Mouse (Mus musculus) urinary bladder, postnatal 14 days (tissue): Measurements from ENCODE around the gene Pigb.
A peak's percentile ranks its signal among the peaks of the same experiment; 100 is the strongest.
"Not testable (repeated sequence)": the region's sequence is repeated elsewhere in the genome, so short reads cannot be mapped to it uniquely, and the experiment has no call there.

Experiments used
- DNase-seq: peaks from one replicate; pipeline ENCODE4 v3.0.0; 2021; ENCODE audit warnings: low spot score

Gene Pigb

DNA sequence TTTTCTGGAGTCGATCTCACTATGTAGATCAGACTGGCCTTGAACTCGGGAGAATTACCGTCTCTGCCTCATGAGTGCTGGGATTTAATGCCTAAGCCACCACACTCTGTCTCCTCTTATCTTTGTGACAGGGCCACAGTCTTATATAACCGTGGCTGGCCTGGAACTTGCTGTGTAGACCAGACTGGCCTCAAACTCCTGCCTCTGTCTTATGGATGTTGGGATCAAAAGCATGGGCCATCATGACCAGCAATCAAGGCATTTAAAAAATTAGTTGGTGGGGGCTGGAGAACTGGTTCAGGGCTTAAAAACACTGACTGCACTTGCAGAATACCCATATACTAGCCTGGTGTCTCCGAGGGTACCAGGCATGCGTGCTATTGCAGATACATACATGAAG, at the start of gene Pigb:
Pigb (minus strand) TSS at position 299 of the 400 bp plus-strand sequence.
- DNase-seq: no peak

DNA sequence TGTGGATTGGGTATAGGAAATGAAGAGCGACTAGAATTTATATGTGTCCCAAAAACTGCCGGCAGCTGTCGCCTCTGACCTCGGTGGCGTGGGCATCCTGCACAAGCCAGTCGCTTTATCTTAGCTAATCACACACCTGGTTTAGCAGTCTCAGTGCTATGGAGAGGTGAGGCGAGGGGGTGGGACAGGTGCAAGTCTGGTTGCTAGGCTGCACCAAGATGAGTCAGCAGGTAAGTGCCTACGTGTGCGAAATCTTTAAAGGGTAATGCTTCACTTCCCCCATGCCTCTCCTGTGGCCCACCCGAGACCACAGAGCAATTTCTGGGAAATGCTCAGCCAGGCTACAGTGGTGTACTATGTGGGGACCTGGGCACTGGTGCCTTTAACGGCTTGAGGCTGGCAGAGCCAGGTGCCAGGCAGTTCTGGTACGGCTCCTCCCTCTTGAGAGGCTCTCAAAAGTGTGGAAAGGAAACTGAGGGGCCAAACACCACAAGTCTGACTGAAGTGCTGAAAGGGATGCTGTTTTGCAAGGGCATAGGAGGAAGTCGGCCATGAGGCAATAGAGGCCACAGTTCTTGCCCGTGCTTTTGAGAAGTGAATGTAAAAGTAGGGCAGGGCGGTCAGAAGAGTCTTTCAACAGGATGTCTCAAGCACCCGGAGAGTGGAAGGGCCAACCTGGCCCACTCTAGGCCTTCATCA, 49.2 kb upstream of the Pigb start:
- peak; percentile 36 for DNase-seq

DNA sequence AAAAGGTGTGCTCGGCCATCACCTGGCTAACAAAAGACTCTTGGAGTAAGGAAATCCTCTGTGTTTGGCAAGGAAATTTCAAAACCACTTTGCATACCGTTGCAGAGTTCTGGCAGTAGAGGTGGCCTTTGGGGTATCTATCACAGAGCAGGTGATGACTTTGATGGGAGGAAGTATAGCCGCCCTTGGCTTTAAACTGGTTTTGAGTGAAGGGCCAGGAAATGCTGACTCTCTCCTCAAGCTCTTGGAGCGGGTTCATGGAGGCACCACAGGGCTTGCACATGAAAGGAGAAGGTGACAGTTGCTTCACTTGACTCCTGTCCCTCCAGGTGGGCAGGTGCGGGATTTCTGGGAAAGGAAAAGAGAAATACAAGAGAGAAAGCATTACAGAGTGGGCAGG, 47.4 kb upstream of the Pigb start:
- DNase-seq: no peak

DNA sequence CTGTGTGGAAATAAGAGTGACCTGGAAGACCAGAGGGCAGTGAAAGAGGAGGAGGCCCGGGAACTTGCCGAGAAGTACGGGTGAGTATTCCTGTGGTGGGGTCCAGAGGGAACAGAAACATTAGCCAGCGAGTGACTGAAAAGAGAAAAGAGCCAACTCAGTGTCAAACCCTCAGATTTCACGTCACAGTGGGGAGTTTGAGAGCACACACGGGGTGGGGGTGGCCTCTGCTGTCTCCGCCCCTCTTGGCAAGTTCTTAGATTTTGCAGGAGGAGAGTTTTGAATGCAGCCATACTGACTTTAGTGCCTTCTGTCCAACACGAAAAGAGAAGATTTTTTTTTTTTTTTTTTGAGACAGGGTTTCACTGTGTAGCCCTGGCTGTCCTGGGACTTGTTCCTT, 46.9 kb upstream of the Pigb start:
- DNase-seq: no peak

DNA sequence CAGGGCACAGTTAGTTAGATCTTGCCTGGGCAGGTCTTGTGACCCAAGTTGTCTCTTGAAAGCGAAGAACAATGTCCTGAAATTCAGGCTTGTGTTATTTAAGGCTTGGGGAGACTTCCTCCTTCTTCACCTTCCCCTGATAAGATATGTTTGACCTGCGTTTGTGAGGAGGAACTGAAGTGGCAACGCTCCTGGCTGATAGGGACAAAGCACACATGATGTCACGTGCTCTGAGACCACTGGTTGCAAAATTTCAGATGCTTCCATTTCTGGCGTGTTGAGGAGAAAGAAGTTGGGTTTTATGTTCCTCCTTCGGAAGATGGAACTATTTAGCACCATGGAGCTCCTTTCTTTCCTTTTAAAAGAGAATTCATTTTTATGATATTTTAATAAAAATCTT, 45.7 kb upstream of the Pigb start:
- no peak for DNase-seq

DNA sequence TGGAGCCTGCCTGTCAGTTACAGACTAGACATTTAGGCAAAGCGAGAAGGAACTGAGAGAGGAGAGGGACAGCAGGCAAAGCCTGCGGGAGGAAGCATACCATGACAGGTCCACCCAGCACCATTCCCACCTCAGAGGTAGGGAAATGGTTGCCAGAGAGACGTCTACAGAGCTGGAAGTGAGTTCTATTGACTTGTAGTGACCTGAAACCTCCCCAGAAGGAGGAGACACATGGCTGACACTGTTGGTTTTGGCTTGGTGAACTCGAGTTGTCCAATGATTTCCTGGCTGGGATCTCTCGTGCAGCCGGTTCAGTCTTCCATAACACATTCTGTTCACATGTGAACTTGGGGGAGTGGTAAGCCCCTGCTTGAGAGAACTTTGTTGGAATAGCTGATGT, 43.8 kb upstream of the Pigb start:
- DNase-seq: no peak

DNA sequence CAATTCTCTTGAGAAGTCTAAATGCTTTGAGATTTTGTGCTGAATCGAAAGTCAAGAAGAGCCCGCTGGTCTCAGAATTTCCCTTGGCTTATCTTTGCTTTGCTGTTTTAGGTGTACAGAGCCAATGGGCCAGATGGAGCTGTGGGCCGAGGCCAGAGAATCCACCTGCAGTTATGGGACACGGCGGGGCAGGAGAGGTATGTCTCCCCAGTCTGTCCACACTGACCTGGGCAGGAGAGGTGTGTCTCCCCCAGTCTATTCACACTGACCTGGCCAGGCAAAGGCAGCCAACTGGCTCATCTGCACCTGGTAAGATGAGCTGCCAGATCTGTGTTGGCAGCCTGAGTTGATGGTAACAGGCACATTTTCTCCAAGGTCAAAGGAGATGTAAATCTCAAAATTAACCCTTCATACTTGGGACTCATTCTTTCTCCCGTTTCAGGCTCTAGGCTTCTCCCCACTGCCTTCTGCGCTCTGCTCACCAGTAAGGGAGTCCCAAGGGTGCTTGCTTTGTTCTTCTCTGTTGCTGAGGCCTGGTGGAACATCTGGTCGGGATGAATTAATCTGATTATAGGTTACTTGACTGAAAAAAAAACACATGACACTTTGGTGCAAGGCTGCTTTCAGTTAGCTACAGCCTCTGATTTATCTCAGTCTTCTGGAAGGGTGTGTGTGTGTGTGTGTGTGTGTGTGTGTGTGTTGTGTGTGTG, 42.3 kb upstream of the Pigb start:
- DNase-seq: no peak

DNA sequence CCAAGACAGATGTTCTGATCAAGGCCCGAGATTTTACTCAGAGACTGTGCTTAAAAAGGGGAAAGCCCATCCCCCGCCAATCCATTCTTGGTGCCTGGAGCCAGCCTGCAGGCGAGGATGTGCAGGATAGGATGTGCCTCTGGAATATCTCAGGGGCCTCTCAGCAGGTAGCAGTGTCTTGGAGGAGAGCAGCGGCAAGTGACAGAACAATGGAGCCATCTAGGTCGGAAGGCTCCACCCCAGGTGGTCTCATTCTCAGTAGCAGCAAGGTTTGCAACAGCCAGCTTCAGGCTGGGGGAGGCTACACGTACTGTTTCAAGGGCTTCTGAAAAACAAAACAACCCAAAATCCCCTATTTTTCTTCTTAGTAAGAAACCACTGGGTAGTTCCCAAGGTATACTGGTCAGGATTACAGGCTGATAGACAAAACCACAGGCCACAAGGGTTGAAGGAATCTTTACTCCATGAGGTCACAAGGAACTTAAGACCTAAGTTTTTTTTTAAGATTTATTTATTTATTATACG, 39.7 kb upstream of the Pigb start:
- no peak for DNase-seq

DNA sequence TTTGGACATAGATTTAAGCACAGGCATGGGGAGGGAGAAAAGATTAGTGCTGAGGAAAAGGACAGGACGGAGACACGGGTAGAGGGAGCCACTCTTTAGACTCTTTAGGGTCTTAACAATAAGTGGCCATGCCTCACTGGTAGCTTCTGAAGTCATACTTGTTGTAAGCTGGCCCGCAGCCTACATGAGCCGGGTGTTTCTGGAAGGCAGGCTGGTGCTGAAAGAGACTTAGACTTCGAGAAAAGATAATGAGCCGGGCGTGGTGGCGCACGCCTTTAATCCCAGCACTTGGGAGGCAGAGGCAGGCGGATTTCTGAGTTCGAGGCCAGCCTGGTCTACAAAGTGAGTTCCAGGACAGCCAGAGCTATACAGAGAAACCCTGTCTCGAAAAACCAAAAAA, 39.2 kb upstream of the Pigb start:
- DNase-seq: not testable (repeated sequence)

DNA sequence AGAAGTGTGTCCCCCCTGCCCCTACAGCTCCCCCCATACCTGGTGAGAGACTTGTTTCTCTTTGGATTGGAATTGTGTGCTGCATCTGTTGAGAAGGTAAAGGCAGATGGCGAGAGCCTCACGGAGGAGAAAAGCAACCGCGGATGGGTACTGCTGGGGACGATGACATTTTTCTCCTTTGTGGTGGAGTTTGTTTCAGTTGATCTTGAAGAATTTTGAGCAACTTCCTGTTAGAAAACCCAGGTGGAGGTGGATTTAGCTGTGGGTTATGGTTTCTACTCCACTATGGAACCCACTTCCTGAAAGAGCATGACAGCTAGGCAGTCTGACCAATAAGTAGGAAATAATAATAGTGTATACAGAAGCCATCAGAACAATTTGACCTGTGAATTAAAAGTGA, 33.0 kb upstream of the Pigb start:
- DNase-seq: no peak

DNA sequence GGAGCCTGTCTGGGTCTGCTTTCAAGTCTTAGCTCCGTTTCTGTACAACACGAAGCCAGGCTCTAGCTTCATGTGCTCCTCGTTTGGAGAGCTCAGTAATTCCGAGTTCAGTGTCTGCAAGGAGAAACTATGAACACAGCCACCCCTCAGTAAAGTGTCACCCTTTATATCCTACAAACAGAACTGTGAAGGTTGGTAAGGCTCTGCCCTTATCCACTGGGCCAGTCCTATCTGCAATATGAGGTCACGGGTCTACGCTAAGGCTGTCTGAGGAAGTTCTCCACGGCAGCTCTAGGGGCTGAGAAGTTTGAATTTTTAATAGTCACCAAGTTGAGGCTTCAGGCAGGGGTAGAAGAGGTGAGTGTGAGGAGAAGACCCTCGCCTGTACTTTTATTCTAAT, 32.2 kb upstream of the Pigb start:
- no peak for DNase-seq

DNA sequence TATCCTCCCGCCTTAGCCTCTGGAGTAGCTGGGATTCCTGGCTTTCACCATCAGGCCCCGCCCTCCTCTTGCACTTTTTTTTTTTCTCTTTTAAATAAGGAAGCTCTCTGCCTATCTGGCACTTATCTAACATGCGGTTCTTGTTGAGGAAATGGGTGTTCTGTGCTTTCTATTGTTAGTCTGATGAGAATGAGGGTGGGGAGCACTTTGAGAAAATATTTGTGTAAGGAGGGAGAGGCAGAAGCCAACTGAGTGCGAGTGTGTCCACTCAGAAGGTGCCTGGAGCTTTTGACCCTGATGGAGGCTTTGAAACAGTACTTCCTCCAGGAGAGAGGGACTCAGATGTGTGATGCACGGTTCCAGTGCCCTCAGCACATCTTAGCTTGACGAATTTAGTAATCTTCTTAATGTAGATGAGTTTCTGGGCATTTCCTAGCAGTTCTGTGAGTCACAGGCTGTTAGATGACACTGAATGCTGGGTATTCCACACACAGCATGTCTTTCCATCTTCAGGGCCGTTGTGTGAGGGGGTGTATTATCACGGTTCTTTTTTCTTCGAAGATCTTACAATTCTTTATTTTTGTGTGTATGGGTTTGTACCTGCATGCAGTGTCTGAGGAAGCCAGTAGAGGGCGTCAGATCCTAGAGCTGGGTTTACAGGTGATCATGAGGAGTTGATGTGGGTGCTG, 30.9 kb upstream of the Pigb start:
- DNase-seq: no peak

DNA sequence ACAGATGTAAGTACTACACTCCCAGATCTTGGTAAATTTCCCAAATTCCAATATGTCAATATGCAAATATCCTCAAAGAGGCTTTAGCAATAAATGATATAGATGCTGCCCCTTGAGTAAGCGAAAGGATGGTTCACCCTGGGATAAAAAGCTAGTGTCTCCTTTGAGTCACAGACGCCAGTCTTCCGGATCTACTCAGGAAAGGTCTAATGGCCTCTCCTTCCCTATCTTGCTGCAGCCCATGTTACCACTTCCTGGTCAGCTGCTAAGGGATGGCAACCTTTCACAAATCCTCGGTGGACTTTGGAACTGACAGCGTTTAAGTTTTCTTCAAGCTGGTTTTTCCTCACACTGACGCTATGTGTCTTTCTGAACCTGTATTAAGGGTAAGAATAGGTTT, 28.5 kb upstream of the Pigb start:
- DNase-seq: no peak

DNA sequence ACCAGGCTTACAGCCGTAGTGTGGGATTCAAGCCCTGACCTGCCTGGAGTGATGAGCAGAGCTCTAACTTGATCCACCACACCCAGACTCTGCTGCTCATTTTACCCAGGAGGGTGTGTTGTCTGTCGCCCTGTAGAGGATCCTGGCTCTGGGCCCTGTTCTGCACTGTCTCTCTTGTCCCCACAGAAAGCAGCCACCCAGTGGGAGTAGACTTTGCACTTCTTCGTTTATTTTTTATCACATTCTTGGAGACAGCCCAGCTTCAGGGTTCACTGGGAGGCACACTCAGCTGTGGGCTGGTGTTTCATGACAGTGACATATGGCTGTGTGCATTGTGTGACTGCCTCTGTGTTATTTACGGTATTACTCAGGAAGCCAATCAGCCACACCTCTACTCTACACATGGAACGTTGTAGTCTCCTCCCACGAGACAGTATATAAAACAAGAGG, 28.1 kb upstream of the Pigb start:
- peak; percentile 28 for DNase-seq

DNA sequence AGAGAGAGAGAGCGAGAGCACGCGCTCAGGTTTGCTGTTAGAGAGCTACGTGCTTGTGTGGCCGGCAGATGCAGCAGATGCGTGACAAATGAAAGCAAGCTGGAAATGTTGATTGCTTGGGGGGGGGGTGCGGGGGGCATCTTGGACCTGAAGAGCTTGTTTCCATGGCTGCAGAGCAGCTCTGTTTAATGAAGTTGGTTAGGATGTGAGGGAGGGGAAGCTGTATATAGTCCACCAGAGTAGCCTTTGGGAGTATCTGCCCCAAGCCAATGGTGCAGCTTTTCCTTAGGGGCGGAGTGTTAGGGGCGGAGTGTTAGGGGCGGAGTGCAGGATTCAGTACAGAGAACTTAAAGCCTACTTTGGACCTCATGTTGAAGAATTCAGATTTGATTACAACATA, 26.9 kb upstream of the Pigb start:
- DNase-seq: no peak

DNA sequence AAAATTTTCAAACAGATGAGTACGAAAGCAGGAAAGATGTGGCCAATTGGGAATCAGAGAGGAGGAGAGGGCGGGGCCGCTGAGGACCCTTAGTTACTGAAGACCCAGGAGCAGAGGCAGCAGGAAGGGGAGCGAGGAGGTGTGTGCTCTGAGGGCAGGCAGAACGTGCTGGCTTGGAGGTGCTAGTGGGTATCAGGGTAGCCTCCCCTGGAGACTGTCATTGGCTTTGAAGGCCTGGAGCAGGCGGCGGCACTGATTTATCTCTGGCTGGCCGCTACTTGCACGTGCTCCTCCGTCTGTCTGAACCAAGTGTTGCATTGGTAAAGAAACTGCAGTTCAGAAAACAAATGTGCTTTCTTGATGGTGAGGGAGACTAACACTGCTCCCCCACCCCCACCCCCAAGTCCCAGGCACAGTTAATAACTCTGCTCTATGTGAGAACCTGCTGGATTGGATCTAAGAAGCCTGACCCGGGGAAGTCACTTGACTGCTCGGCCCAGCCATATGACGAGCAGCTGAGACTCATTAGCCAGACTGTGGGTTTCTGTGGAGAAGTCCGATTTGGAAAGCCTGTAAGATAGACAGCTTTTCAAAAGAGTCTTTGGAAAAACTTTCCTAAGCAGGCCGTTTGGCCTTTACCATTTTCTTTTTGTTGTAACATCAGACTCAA, 23.6 kb upstream of the Pigb start:
- no peak for DNase-seq

DNA sequence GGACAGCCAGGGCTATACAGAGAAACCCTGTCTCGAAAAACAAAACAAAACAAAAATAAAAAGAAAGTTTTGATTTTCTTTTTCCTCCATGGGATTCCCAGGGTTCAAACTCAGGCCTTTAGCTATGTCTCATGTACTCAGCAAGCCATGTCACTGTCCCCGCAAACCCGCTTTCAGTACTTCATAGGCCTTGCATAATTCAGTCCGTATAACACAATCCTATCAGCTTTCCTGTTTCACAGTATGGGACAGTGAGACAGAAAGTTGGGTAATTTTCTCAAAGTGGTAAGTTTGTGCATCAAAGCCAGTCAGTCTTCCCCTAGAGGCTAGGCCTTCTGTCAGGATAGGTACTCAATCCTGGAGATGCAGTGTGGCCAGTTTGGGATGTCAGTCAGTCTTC, 19.0 kb upstream of the Pigb start:
- no peak for DNase-seq

DNA sequence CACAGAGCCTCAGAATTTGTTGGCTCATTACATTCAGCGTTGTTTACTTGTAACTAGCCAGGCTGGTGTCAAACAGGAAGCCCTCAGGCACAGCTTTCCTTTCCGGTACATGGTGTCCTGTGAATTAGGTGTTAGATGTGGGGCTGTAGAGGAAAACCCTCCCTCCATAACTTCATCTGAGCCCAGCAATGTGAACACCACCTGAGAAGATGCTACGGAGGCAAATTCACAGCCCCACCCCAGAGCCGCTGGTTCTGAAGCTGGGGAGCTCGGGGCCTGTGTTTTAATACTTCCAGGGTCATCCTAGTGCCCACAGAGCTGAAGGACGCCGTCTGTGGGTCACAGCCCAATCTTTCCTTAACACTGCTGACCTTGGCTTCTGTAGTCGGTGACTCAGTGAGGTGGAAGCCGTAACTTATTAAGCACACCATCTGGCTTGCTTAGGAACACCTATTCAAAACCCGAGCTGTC, 15.3 kb upstream of the Pigb start:
- DNase-seq: no peak

DNA sequence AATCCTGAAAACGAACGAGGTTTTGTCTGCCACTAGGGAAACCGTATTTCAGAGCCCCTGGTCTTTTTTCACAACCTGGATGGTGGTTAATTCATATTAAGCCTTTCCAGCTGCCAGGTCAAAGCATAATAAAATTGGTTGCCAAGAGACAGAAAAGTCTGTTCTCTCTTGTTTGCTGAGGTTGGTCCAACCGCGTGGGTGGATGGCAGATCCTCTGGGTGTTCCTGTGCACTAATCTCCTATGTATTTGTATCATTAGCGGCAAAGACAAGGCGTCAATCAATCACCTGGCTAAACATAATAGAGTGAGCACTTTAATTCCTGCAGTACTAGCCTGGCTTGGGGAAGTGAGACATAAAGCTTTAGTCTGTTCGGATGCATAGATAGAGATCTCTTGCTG, 10.4 kb upstream of the Pigb start:
- no peak for DNase-seq

DNA sequence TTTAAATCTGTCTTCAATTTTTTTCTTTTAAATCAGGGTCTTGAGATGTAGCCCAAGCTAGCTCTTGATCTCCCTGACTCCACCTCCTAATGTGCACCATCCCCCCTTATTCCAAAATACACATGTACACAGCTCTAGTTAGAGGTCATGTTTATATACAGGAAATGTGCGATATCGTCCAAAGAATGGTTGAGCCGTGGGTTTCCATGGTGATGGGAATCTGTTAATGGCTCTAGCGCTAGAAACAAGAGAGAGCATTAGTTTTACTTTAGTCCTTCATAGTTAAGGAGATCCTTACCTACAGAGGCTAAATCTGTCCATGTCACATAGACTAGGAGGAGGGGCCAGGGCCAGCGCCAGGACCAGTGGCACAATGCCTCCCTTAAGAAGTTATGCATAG, 9.7 kb upstream of the Pigb start:
- DNase-seq: no peak

DNA sequence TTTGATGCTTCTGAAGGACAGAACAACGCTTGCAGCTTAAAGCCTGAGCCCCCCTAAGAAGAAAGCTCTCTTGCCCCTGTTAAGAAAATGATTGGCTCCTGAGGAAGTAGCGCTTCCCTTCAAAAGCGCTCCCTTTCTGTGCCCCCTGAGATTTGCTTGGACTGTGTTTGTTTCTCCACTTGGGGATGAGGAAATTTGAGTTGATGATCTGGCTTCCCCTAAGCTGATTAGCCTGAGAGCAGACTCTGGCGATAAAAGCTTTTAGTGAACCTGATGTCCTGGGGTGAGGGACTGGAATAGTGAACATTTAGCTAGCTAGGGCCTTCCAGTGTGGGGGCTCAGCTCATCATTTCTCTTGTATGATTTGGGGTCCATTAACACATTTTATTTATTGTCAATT, 8.7 kb upstream of the Pigb start:
- DNase-seq: no peak

DNA sequence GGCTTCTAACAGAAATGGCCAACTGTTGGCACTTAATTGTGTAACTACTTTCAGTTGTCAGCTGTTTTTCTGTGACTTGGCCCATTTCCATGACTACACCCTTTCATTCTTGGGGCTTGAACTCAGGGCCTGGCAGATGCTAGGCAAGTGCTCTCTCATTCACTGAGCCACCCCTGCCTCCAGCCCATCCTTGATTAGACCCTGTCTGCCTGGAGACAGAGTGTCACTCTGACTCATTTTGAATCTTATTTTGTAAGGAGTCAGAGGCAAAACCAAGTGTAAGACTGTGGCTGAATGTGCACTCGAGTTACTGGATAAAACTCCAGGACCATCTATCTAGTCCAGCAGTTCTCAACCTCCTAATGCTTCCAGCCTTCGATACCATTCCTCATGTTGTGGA, 7.7 kb upstream of the Pigb start:
- DNase-seq: no peak
